Mouse (Mus musculus): ENCODE data around the gene Specc1.

DNA sequence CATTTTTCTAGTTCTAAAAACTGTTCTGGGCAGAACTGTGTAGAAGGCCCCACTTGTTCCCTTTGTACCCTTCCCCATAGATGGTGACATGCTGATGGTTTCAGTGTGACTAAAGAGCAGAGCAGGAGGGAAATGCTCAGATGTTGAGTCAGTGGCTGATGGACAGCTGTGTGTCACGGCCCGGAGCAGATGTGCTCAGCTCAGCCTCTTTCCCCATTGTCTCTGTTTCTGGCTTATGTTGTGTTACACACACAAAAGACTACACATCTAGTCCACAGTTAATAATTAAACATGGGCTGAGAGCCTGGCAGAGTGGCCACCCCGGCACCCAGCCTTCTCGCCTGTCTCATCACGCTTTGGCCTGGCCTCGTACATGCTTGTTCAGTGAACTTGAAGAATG, 261.2 kb downstream of the Specc1 start:
- TF ChIP-seq CTCF (IDR thresholded peaks at IDR 0.05; ENCODE audit: low read depth, low read length) (no peak), POLR2A (IDR thresholded peaks at IDR 0.05; ENCODE audit: borderline replicate concordance, low read depth, low read length) (no peak)
